Mouse (Mus musculus) brain, embryonic 18.5 days (tissue): ENCODE data around the gene Olfr885.

Source experiments
- DNase-seq: peaks from one replicate; pipeline ENCODE4 v3.0.0-alpha.2; 2012; ENCODE audit warnings: low read depth, low spot score

Olfr885 gene

GRCm38 (mm10) chr9:38061022-38061421 lies at the start of gene Olfr885:
Olfr885 (plus strand) TSS chr9:38061322.
- DNase-seq: no peak

- no peak for DNase-seq
These were observed 35.6 kb upstream of the Olfr885 start, which contains the start of gene Olfr883 for GRCm38 (mm10) chr9:38025508-38025907. Olfr883 (plus strand) TSS chr9:38025808.

- DNase-seq: no peak
These were observed 14.9 kb upstream of the Olfr885 start, which contains the start of gene Olfr884 for GRCm38 (mm10) chr9:38046255-38046654. Olfr884 (plus strand) TSS chr9:38046555.

- no peak for DNase-seq
These were observed 22.6 kb downstream of the Olfr885 start, which contains the start of gene Olfr887 for GRCm38 (mm10) chr9:38083772-38084171. Olfr887 (plus strand) TSS chr9:38084072.

- no peak for DNase-seq
These were observed 46.7 kb downstream of the Olfr885 start, which contains the start of gene Olfr888 for GRCm38 (mm10) chr9:38107828-38108227. Olfr888 (plus strand) TSS chr9:38108128.
